ENCODE assay signal across 26 mouse cellular contexts in the genomic region with DNA sequence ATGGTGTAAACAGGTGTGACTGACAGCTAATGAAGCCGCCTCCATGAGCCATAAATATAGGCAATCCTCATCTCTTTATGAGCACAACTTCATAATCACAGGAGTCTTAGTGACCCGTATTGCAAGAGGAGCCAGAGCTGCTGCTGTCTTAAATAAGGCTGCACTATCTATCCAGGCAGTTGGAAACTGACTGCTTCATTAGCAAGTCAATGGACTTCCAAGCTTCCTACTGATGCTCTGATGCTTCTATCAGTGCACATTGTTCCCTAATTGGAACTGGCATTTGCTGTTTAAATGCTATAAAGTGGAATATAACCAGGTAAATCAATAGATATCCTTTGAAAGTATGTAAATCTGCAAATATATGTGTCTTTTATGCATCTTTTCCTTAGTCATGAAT.
DNase-seq lines count a peak whose midpoint lies in the region; ATAC-seq and TF ChIP-seq lines count a peak whose summit lies in the region.
"Had no signal": no experiment of that assay in that cellular context is flagged by ENCODE, and none has a peak within 500 bp of the region (broad histone marks: within the 10 kb centered on the region; RNA-seq: fewer than 3 reads in every experiment).

No protein-coding gene starts in this region.

- no peak overlapping the region for H3K9ac ChIP-seq in hindbrain, embryonic 13.5 days
- H3K9ac ChIP-seq in hindbrain, embryonic 11.5 days (ENCODE audit: low read depth, low read length): no peak overlapping the region
- no peak overlapping the region for H3K9ac ChIP-seq in ES-E14 (ENCODE audit: insufficient read depth, low read depth, low read length, poor library complexity, severe bottlenecking)
- H3K9ac ChIP-seq in midbrain, embryonic 15.5 days: no peak overlapping the region
- H3K9ac ChIP-seq: embryonic facial prominence, embryonic 13.5 days; liver, embryonic 15.5 days; lung, embryonic 15.5 days; neural tube, embryonic 12.5 days; stomach, embryonic 15.5 days had no signal

- H3K27me3 ChIP-seq in hindbrain, embryonic 13.5 days: no peaks in the 10 kb centered on the region
- no peaks in the 10 kb centered on the region for H3K27me3 ChIP-seq in hindbrain, embryonic 11.5 days (ENCODE audit: control insufficient read depth, insufficient read depth, low read length)
- H3K27me3 ChIP-seq in midbrain, embryonic 15.5 days (replicated peaks): no peaks in the 10 kb centered on the region
- H3K27me3 ChIP-seq: embryonic facial prominence, embryonic 13.5 days; liver, embryonic 15.5 days; lung, embryonic 15.5 days; megakaryocyte, embryonic 14.5 days; neural tube, embryonic 12.5 days; stomach, embryonic 15.5 days had no signal

- H3K36me3 ChIP-seq in hindbrain, embryonic 13.5 days: no peaks in the 10 kb centered on the region
- no peaks in the 10 kb centered on the region for H3K36me3 ChIP-seq in hindbrain, embryonic 11.5 days (ENCODE audit: control insufficient read depth, insufficient read depth, low read length)
- no peaks in the 10 kb centered on the region for H3K36me3 ChIP-seq in ES-E14 (ENCODE audit: control insufficient read depth, insufficient read depth, low read length, poor library complexity, severe bottlenecking)
- no peaks in the 10 kb centered on the region for H3K36me3 ChIP-seq in midbrain, embryonic 15.5 days (replicated peaks)
- H3K36me3 ChIP-seq: embryonic facial prominence, embryonic 13.5 days; limb, embryonic 10.5 days; liver, embryonic 15.5 days; lung, embryonic 15.5 days; neural tube, embryonic 12.5 days; stomach, embryonic 15.5 days had no signal

- peak; percentile 57; the same call in 1 of the 2 replicates for ATAC-seq in hindbrain, embryonic 13.5 days (ENCODE audit: low FRiP score)
- no peak for ATAC-seq in hindbrain, embryonic 11.5 days (ENCODE audit: low FRiP score)
- ATAC-seq in midbrain, embryonic 15.5 days (replicated peaks): peak; percentile 72; the same call in 1 of the 2 replicates

- DNase-seq in hindbrain, embryonic 11.5 days (ENCODE audit: low spot score): no peak
- DNase-seq in ES-E14 (ENCODE audit: low read depth, low spot score) (peak; percentile 28), ZHBTc4 (ENCODE audit: low read depth, low spot score) (peak; percentile 69)
- no peak for DNase-seq in adrenal gland, postnatal 25 days
- no peak for DNase-seq in spleen, postnatal 14 days (ENCODE audit: low spot score in 2 of 2)
- DNase-seq: adrenal gland, postnatal 36 days; cerebellum, adult 11-12 months; cerebellum, postnatal 25 days; gastrocnemius, postnatal 10 days; heart, adult 11 months; kidney, adult 2 months; kidney, postnatal 10 days; liver; lung, postnatal 36 days; right cerebral cortex, postnatal 4 days; thymus, postnatal 36 days had no signal

- H3K9me3 ChIP-seq in hindbrain, embryonic 13.5 days: no peaks in the 10 kb centered on the region
- no peaks in the 10 kb centered on the region for H3K9me3 ChIP-seq in hindbrain, embryonic 11.5 days (ENCODE audit: control insufficient read depth, low read length)
- H3K9me3 ChIP-seq in ES-E14 (ENCODE audit: control insufficient read depth, insufficient read depth, low read depth, low read length): no peaks in the 10 kb centered on the region
- H3K9me3 ChIP-seq in midbrain, embryonic 15.5 days: no peaks in the 10 kb centered on the region
- H3K9me3 ChIP-seq: embryonic facial prominence, embryonic 13.5 days; limb, embryonic 10.5 days; liver, embryonic 15.5 days; lung, embryonic 15.5 days; neural tube, embryonic 12.5 days; stomach, embryonic 15.5 days had no signal

- H3K4me1 ChIP-seq in hindbrain, embryonic 13.5 days (replicated peaks): no peaks in the 10 kb centered on the region
- H3K4me1 ChIP-seq in hindbrain, embryonic 11.5 days (replicated peaks; ENCODE audit: control insufficient read depth, insufficient read depth, low read length): no peaks in the 10 kb centered on the region
- no peaks in the 10 kb centered on the region for H3K4me1 ChIP-seq in ES-E14 (ENCODE audit: control insufficient read depth in 2 of 2, insufficient read depth in 2 of 2, low read length in 2 of 2, poor library complexity in 1 of 2)
- peaks cover 6% of the 10 kb centered on the region; the same call in 1 of the 2 replicates for H3K4me1 ChIP-seq in midbrain, embryonic 15.5 days
- H3K4me1 ChIP-seq: embryonic facial prominence, embryonic 13.5 days; limb, embryonic 10.5 days; liver, embryonic 15.5 days; lung, embryonic 15.5 days; megakaryocyte, embryonic 14.5 days; neural tube, embryonic 12.5 days; stomach, embryonic 15.5 days had no signal

- no peak overlapping the region for H3K27ac ChIP-seq in hindbrain, embryonic 13.5 days
- no peak overlapping the region for H3K27ac ChIP-seq in hindbrain, embryonic 11.5 days (ENCODE audit: low read depth, low read length)
- H3K27ac ChIP-seq in ES-E14 (ENCODE audit: insufficient read depth, low read depth, low read length, poor library complexity, severe bottlenecking): no peak overlapping the region
- no peak overlapping the region for H3K27ac ChIP-seq in midbrain, embryonic 15.5 days
- H3K27ac ChIP-seq: embryonic facial prominence, embryonic 13.5 days; limb, embryonic 10.5 days; liver, embryonic 15.5 days; lung, embryonic 15.5 days; neural tube, embryonic 12.5 days; stomach, embryonic 15.5 days had no signal

- 35% methylated on average over 2 of the region's 2 CpGs for WGBS in hindbrain, embryonic 13.5 days
- 49% methylated on average over 2 of the region's 2 CpGs for WGBS in hindbrain, embryonic 11.5 days
- 22% methylated on average over 2 of the region's 2 CpGs for WGBS in midbrain, embryonic 15.5 days

- H3K4me2 ChIP-seq in hindbrain, embryonic 13.5 days: no peak overlapping the region
- H3K4me2 ChIP-seq in hindbrain, embryonic 11.5 days (replicated peaks; ENCODE audit: low read depth, low read length): no peak overlapping the region
- no peak overlapping the region for H3K4me2 ChIP-seq in midbrain, embryonic 15.5 days
- H3K4me2 ChIP-seq: embryonic facial prominence, embryonic 13.5 days; heart, embryonic 11.5 days; liver, embryonic 15.5 days; lung, embryonic 15.5 days; neural tube, embryonic 12.5 days; stomach, embryonic 15.5 days had no signal

- in situ Hi-C loops in ES-E14 (cut with MboI; ENCODE audit: low sequenced_read_pairs in 2 of 2, unreplicated experiment in 2 of 2): no loop called here

- no peak overlapping the region for H3K4me3 ChIP-seq in hindbrain, embryonic 13.5 days
- no peak overlapping the region for H3K4me3 ChIP-seq in hindbrain, embryonic 11.5 days (ENCODE audit: low read depth, low read length)
- no peak overlapping the region for H3K4me3 ChIP-seq in ES-E14 (ENCODE audit: insufficient read depth in 1 of 2, low read depth in 1 of 2, low read length in 2 of 2, poor library complexity in 1 of 2, severe bottlenecking in 1 of 2)
- H3K4me3 ChIP-seq in midbrain, embryonic 15.5 days: no peak overlapping the region
- H3K4me3 ChIP-seq: embryonic facial prominence, embryonic 13.5 days; limb, embryonic 10.5 days; liver, embryonic 15.5 days; lung, embryonic 15.5 days; megakaryocyte, embryonic 14.5 days; neural tube, embryonic 12.5 days; stomach, embryonic 15.5 days had no signal

TF ChIP-seq in ES-E14, 5 proteins besides CTCF, POLR2A, EP300 and RAD21:
- no peak for TF ChIP-seq MAFK (IDR thresholded peaks at IDR 0.05; ENCODE audit: insufficient read depth, low read depth, low read length)
- TF ChIP-seq CHD2 (IDR thresholded peaks at IDR 0.05; ENCODE audit: low read depth, low read length): no peak

Comparison
In these comparisons a context has a peak if more than half of its experiments do, and no peak if none do; other contexts are left out.
1. DNase-seq: peak in ES-E14 (single experiment) and ZHBTc4 (single experiment); none in hindbrain, embryonic 11.5 days (single experiment), adrenal gland, postnatal 25 days (single experiment) and spleen, postnatal 14 days (0 of 2).